Mouse (Mus musculus): ENCODE data around the gene Dock2. TPM values are rescaled to one million over a fixed set of nuclear protein-coding genes. Genes with fewer than 3 reads are reported as not detected.

Dock2 gene
- polyA plus RNA-seq, 1 experiment: 0.56 TPM

- Histone ChIP-seq H3K27ac (ENCODE audit: insufficient read depth, low read length) (no peak overlapping the region), H3K4me1 (ENCODE audit: control insufficient read depth, insufficient read depth, low read length) (no peaks in the 10 kb centered on the region), H3K4me3 (ENCODE audit: insufficient read depth, low read length) (no peak overlapping the region)
- TF ChIP-seq CTCF (IDR thresholded peaks at IDR 0.05; ENCODE audit: borderline replicate concordance, insufficient read depth, low read length): no peak
- no peak for TF ChIP-seq POLR2A (IDR thresholded peaks at IDR 0.05; ENCODE audit: low read depth, low read length)
These were observed 12.3 kb downstream of the Dock2 start for GRCm38 (mm10) chr11:34771221-34771986.

GRCm38 (mm10) chr11:34770666-34771065 lies 13.0 kb downstream of the Dock2 start:
- TF ChIP-seq POLR2A (IDR thresholded peaks at IDR 0.05; ENCODE audit: low read depth, low read length): no peak
- TF ChIP-seq CTCF (IDR thresholded peaks at IDR 0.05; ENCODE audit: borderline replicate concordance, insufficient read depth, low read length): no peak
- Histone ChIP-seq H3K4me1 (ENCODE audit: control insufficient read depth, insufficient read depth, low read length) (no peaks in the 10 kb centered on the region), H3K27ac (ENCODE audit: insufficient read depth, low read length) (no peak overlapping the region), H3K4me3 (ENCODE audit: insufficient read depth, low read length) (no peak overlapping the region)

- Histone ChIP-seq H3K27ac (ENCODE audit: insufficient read depth, low read length) (no peak overlapping the region), H3K4me1 (ENCODE audit: control insufficient read depth, insufficient read depth, low read length) (no peaks in the 10 kb centered on the region), H3K4me3 (ENCODE audit: insufficient read depth, low read length) (no peak overlapping the region)
- TF ChIP-seq CTCF (IDR thresholded peaks at IDR 0.05; ENCODE audit: borderline replicate concordance, insufficient read depth, low read length) (no peak), POLR2A (IDR thresholded peaks at IDR 0.05; ENCODE audit: low read depth, low read length) (no peak)
These were observed 13.7 kb downstream of the Dock2 start for GRCm38 (mm10) chr11:34769946-34770345.

- TF ChIP-seq POLR2A (IDR thresholded peaks at IDR 0.05; ENCODE audit: low read depth, low read length) (no peak), CTCF (IDR thresholded peaks at IDR 0.05; ENCODE audit: borderline replicate concordance, insufficient read depth, low read length) (no peak)
- no peak overlapping the region for H3K27ac ChIP-seq (ENCODE audit: insufficient read depth, low read length)
- no peak overlapping the region for H3K4me3 ChIP-seq (ENCODE audit: insufficient read depth, low read length)
- H3K4me1 ChIP-seq (ENCODE audit: control insufficient read depth, insufficient read depth, low read length): no peaks in the 10 kb centered on the region
These were observed 14.3 kb downstream of the Dock2 start for GRCm38 (mm10) chr11:34769396-34769795.

- Histone ChIP-seq H3K4me1 (ENCODE audit: control insufficient read depth, insufficient read depth, low read length) (no peaks in the 10 kb centered on the region), H3K27ac (ENCODE audit: insufficient read depth, low read length) (no peak overlapping the region)
These were observed 19.8 kb downstream of the Dock2 start for GRCm38 (mm10) chr11:34763739-34764361.

GRCm38 (mm10) chr11:34762570-34763127 lies 21.0 kb downstream of the Dock2 start:
- no peak for TF ChIP-seq CTCF (IDR thresholded peaks at IDR 0.05; ENCODE audit: borderline replicate concordance, insufficient read depth, low read length)
- TF ChIP-seq POLR2A (IDR thresholded peaks at IDR 0.05; ENCODE audit: low read depth, low read length): no peak
- Histone ChIP-seq H3K4me3 (ENCODE audit: insufficient read depth, low read length) (no peak overlapping the region), H3K4me1 (ENCODE audit: control insufficient read depth, insufficient read depth, low read length) (no peaks in the 10 kb centered on the region), H3K27ac (ENCODE audit: insufficient read depth, low read length) (no peak overlapping the region)

More at GRCm38 (mm10) chr11:34763739-34764361, 19.8 kb downstream of the Dock2 start:
- no peak overlapping the region for H3K4me3 ChIP-seq (ENCODE audit: insufficient read depth, low read length)
- TF ChIP-seq POLR2A (IDR thresholded peaks at IDR 0.05; ENCODE audit: low read depth, low read length) (no peak), CTCF (IDR thresholded peaks at IDR 0.05; ENCODE audit: borderline replicate concordance, insufficient read depth, low read length) (no peak)

- Histone ChIP-seq H3K4me1 (ENCODE audit: control insufficient read depth, insufficient read depth, low read length) (no peaks in the 10 kb centered on the region), H3K4me3 (ENCODE audit: insufficient read depth, low read length) (no peak overlapping the region)
- TF ChIP-seq POLR2A (IDR thresholded peaks at IDR 0.05; ENCODE audit: low read depth, low read length) (no peak), CTCF (IDR thresholded peaks at IDR 0.05; ENCODE audit: borderline replicate concordance, insufficient read depth, low read length) (no peak)
These were observed 21.6 kb downstream of the Dock2 start for GRCm38 (mm10) chr11:34762125-34762524.

GRCm38 (mm10) chr11:34759582-34759981 lies 24.1 kb downstream of the Dock2 start:
- no peak for TF ChIP-seq CTCF (IDR thresholded peaks at IDR 0.05; ENCODE audit: borderline replicate concordance, insufficient read depth, low read length)
- no peak for TF ChIP-seq POLR2A (IDR thresholded peaks at IDR 0.05; ENCODE audit: low read depth, low read length)
- no peak overlapping the region for H3K27ac ChIP-seq (ENCODE audit: insufficient read depth, low read length)
- no peak overlapping the region for H3K4me3 ChIP-seq (ENCODE audit: insufficient read depth, low read length)
- no peaks in the 10 kb centered on the region for H3K4me1 ChIP-seq (ENCODE audit: control insufficient read depth, insufficient read depth, low read length)

More at GRCm38 (mm10) chr11:34762125-34762524, 21.6 kb downstream of the Dock2 start:
- no peak overlapping the region for H3K27ac ChIP-seq (ENCODE audit: insufficient read depth, low read length)

- Histone ChIP-seq H3K27ac (ENCODE audit: insufficient read depth, low read length) (no peak overlapping the region), H3K4me1 (ENCODE audit: control insufficient read depth, insufficient read depth, low read length) (no peaks in the 10 kb centered on the region), H3K4me3 (ENCODE audit: insufficient read depth, low read length) (no peak overlapping the region)
- no peak for TF ChIP-seq CTCF (IDR thresholded peaks at IDR 0.05; ENCODE audit: borderline replicate concordance, insufficient read depth, low read length)
- TF ChIP-seq POLR2A (IDR thresholded peaks at IDR 0.05; ENCODE audit: low read depth, low read length): no peak
These were observed 42.6 kb downstream of the Dock2 start for GRCm38 (mm10) chr11:34741081-34741480.

- Histone ChIP-seq H3K4me1 (ENCODE audit: control insufficient read depth, insufficient read depth, low read length) (no peaks in the 10 kb centered on the region), H3K4me3 (ENCODE audit: insufficient read depth, low read length) (no peak overlapping the region), H3K27ac (ENCODE audit: insufficient read depth, low read length) (no peak overlapping the region)
- no peak for TF ChIP-seq POLR2A (IDR thresholded peaks at IDR 0.05; ENCODE audit: low read depth, low read length)
- TF ChIP-seq CTCF (IDR thresholded peaks at IDR 0.05; ENCODE audit: borderline replicate concordance, insufficient read depth, low read length): no peak
These were observed 43.9 kb downstream of the Dock2 start for GRCm38 (mm10) chr11:34739816-34740215.

Data from embryonic fibroblast, embryonic 13.5 days (primary cell).